Mouse (Mus musculus) urinary bladder, adult 18-20 months (tissue): ENCODE measurements at regions not wholly inside any gene's neighbourhood (a gene's known extent, or its start where the extent isn't known, plus 50 kb on each side); places are given as distances from the start of the nearest gene placed in this dataset.

ENCODE experiments used
- DNase-seq, 2 experiments: peaks; one replicate each; pipeline ENCODE4 v3.0.0; 2022; ENCODE audit warnings: low spot score in 2 of 2, mixed read lengths in 2 of 2

- no peak for DNase-seq
Measured at GRCm38 (mm10) chr6:49637654-49638053, 184.9 kb upstream of the Npy start.

DNA sequence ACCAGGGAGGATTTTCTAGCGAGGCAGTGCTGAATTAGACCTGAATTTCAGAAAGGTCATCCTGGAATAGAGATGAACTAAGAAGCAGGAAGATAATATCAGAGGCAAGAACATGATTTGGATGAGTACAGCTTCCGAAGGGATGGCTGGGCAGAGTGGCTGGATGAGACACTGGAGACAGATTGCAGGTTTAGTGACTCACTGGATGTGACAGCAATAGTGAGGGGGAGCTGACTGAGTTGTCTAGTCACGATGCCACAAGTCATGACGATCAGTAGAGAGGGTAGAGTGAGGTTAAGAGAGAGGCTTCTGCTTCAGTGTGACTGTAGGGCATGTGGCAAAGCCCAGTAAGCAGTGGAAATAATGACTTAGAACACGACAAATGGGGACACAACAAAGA is 181.3 kb upstream of the Npy start:
- no peak for DNase-seq

DNA sequence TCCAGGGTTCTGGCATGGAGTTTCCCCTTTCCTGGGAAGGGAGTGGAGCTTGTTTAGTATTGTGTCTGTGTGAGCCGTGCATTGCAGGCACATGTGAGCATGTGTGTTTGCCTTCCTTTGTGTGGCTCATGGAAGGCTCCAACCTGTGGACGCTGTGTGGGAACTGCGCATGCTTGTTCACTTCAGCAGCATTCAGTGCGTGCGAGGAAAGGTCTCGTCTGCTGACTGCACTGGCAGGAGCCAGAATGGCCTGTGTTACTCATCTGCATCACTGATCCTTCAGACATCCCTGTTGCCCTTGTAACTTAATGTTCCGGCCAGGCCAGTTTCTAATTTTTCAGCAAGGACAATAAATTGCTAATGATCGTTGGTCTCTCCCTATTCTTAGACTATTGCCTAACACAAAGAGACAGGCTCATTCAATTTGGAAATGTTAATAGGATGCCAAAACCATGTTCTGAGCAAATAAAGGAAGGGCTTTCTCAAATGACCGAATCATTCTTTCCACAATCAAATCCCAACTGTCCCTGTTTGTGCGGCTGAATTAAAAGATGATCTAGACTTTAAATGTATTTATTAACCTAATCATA is 167.9 kb upstream of the Npy start:
- no peak for DNase-seq

- DNase-seq, result no peak
Measured at GRCm38 (mm10) chr6:49655241-49655640, 167.3 kb upstream of the Npy start.

DNA sequence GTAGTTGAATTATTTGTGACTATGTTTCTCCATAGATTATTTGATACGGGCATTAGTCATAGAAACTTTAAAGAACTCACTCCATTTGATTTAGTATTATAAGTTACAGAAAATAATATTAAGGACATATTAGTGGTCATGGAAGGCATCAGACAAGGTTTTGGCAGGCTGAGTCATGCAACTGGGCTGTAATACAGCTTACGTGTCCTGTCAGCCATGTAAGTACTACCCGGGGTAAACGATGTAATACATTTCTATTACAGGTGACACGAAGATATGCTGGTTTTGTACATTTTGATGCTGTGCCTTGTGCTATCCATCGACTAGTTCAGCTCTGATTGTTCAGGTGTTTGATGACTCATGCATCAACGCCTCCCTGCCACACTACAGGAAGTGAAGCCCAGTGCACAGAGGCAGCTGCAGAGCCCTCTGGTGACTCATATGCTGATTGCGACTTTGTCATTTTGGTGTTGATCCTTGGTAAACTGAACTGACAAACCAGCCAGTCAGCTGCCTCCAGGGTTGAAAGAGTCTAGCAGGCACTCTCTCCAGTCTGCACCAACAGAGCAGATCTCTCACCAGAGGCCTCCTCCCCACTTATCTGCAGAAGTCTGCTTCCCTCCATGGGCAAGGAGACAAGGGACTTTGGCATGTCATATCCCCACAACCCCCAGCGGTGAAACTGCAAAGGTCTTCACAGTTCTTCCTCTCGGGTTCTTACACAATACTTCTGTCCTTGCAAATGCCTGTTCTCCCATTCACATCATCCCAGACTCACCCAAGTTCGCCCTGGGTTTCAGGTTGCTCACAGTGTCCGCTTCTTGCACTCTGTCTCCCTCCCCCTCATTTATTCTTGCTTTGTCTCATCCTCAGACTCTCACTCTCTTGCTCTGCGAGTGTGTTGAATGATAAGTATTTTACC is 165.9 kb upstream of the Npy start:
- DNase-seq, result peak; percentile 26 to 64

DNA sequence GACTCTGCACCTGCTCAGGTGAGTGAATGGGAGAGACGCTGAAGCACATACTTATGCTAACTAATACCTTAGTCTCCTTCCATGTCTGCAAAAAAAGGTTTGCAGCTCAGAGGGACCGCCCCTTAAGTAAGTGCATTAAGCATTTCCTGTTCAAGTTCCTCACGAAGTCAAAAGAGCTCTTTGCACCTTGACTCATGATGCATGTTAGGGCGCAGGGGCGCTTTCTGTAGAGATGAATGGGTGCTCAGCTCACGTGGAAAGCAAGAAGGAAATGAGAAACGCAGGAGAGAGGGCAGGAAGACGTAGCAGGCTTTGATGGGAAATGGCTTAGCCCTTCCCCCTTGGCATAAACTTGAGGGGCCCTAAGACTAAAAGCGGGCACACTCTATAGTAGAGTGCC is 164.5 kb upstream of the Npy start:
- no peak for DNase-seq

DNA sequence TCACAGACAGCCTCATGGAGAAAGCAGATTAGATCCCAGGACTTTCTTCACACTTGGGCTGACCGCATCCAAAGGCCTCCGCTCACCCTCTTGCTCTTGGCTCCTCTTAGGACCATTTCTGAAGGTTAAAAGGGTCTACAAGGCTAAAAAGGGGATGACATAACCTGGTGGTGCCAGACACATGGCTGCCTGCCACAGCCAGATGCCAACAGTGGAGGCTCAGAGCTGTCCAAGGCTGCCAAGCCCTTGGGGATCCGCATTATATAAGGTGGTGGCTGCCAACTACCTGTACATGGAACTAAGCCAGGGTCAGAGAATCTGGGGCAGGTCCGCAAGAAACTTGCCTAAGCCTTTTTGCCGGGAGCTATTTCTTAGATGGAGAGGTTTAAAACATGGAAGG is 151.5 kb upstream of the Npy start:
- no peak for DNase-seq

GRCm38 (mm10) chr6:49671912-49672311 is 150.6 kb upstream of the Npy start:
- DNase-seq, result no peak

- no peak for DNase-seq
Measured at GRCm38 (mm10) chr6:49686776-49687175, 135.7 kb upstream of the Npy start.

- DNase-seq, result no peak
Measured at GRCm38 (mm10) chr6:49692032-49692539, 130.4 kb upstream of the Npy start.

DNA sequence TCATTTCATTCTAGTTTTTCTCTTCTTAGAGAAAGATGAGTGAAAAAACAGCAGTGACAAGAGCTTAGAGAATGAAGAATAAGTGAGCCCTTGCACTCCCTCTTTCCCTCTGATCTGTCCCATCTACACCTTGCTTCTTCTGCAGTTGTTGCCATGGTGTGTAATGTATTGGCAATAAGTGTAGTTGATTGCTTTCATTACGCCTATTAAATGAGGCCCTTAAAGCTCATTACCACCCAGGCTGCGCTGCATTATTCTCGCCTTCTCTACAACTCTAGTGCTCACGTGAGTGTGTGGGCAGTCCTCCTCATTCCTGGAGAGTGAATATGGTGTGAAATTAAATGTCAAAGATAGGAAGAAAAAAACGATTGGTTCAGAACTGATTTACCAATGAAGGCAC is 127.7 kb upstream of the Npy start:
- no peak for DNase-seq

GRCm38 (mm10) chr6:49696990-49697389 is 125.5 kb upstream of the Npy start:
- DNase-seq, result no peak

GRCm38 (mm10) chr6:49701453-49701852 is 121.1 kb upstream of the Npy start:
- DNase-seq, result no peak

DNA sequence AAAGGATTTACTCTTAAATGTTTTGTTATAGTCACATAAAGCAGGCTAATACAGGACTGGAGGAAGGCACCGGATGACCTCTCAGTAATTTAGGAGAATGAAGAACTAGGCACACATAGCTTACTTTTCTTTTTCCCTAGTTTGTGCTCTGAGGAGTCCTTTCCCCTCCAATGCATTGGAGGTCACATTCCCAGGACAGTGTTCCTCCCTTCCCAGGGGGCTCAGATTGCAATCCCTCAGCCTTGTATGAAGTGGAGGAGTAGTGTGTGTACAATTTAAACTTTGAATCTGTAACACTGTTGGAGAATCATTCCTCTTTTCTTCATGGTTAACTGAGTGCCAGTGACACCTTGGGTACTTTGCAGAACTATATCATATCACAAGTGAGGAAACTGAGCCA is 109.5 kb upstream of the Npy start:
- no peak for DNase-seq

- no peak for DNase-seq
Measured at GRCm38 (mm10) chr6:49716520-49716919, 106.0 kb upstream of the Npy start.

- no peak for DNase-seq
Measured at GRCm38 (mm10) chr6:49716945-49717344, 105.6 kb upstream of the Npy start.

- no peak for DNase-seq
Measured at GRCm38 (mm10) chr6:49733191-49733590, 89.3 kb upstream of the Npy start.

DNA sequence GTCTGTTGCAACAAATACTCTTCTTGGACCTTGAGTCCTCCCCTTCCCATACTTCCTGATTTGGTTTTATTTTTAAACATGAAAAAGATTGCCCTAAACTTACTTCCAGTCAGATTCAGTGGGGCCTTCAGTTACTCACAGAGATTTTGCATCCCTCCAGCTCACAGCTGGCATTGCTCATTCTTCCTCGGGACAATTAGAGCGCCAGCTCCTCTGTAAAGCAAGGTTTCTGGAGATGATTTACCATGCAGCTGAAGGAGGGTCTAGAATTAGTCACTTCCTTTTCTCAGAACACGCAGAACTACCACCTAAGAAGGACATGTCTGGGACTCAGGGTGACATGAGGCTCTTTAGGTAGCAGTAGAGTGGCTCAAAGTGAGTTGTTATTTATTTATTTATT is 79.4 kb upstream of the Npy start:
- DNase-seq, result no peak

GRCm38 (mm10) chr6:49745301-49745700 is 77.2 kb upstream of the Npy start:
- no peak for DNase-seq

- no peak for DNase-seq
Measured at GRCm38 (mm10) chr6:49750544-49750943, 72.0 kb upstream of the Npy start.

DNA sequence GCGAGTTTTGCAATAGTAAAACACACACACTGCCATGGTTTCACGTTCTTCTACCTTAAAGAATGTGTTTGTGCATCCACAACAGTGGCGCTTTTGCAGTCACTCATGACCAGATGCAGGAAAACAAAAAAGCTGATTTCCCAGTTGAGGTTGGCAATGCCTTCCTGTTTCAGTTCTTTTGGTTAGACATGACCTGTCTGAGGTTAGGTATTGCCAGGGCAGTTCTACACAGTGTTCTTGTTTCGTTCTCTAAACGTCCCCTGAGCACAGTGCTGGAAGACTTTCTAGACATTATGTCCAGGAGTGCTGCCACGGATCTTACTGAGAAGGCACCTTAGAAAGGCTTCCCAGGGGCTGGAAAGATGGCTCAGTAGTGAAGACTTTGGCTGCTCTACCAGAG is 62.9 kb upstream of the Npy start:
- no peak for DNase-seq

GRCm38 (mm10) chr6:49764746-49765145 is 57.8 kb upstream of the Npy start:
- DNase-seq, result no peak
